Mouse (Mus musculus): ENCODE measurements around the gene Cyp2d40.
"Not testable (repeated sequence)": the region's sequence is repeated elsewhere in the genome, so short reads cannot be mapped to it uniquely, and the experiment has no call there.

The Cyp2d40 gene

DNA sequence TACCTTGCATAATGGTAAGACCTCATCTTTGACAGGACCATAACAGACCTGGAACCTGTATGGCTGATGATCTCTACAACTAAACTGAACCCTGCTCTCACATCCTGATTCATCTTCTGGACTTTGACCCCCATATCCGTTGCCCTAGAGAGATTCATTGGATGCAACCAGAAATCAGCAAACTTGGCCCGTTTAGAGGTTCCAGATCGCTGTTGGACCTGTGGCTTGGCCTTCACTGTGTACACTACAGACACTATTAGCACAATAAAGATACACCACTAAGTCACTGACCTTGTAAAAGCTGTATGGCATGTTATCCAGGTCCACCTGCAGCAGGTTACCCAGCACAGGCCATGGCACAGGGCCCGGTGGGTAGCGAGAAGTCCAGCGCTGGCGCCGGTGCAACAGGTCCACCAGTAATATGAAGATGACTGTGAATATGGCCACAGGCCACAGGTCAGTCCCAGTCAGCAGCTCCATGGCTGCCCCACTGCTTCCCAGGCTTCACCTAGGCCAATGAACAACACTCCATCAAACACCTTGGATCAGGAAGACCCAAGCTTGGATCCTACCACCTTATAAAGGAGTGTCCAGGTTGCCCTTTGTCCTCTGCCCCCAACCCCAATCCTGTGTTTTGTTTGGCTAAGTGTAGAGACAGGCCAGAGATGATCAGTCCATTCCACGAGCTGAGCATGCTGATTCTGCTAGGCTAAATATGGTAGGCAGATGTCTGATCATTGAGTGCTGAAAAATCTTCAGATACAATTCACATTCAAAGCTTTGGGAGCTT lies at the start of gene Cyp2d40:
Gene Cyp2d40 (minus strand): TSS at position 553 of the 790 bp plus-strand sequence.
- no peak for DNase-seq (ENCODE audit: low spot score in 2 of 2)

DNA sequence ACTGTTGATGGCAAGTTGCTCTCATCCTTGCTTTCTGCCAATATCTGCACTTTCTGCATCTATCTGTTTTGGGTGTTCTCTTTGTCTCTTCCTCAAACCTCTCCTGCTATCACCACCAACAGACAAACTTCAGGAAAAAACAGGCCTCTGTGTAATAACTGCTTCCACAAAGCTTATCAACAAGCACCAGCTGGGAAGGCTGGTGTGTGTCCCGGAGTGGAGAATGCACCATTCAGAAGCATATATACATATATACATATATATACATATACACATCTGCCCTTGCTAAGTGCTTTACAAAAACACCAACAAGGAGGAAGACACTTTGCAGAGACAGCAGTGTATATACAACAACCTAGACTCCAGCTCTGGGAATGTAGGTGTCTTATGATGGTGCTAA lies 46.6 kb upstream of the Cyp2d40 start:
- no peak for DNase-seq (ENCODE audit: low spot score in 2 of 2)

DNA sequence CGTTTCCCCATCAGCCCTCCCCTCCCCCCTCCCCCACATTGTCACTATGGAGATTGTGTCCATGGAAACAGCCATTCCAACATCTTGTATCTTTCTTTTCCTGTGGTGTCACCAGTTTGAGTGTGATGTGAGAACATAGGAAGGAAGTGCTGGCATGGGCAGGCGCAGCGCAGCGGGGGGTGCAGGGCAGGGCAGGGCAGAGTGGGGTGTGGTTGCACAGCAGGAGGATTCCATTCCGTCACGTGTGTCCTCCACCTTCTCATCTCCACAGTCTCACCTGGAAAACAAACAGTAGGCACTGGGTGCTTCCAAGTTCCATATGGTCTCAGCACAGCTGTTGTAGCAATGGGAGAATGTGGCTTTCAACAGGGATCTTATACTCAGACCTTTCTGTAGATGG lies 45.5 kb upstream of the Cyp2d40 start:
- DNase-seq (ENCODE audit: low spot score in 2 of 2): no peak

DNA sequence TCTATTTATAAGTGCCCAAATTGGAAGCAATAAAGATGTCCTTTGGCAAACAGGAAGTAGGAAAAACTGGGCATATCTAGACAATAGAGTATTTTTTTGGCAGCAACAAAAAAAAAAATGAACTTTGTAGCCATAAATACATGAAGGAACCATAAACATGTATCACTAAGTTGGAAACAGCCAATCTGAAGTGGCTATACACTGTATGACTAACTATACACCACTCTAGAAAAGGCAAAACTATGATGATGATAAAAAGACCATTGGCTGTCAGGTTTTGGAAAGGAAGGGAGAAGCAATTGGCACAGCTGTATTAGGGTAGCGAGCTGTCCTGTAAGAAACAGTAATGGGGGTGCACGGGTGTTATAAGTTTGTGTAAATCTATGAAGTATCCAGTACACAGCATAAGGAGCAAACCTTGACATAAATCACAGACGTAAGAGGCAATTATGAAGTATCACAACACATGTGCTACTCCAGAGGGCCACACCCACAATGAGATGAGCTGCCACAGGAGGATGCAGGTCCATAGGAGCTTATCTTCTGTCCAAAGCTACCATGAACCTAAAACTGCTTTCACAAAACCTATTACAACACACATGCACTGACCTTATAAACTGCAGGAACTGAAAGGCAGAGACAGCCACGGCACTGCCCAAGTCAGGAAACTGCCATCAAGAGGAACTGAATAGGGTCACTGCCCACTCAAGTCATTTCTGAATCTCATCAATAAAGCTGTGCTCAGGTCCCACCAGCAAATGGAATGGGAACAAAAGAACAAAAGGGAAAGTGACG lies 43.2 kb upstream of the Cyp2d40 start:
- DNase-seq (ENCODE audit: low spot score in 2 of 2): no peak

DNA sequence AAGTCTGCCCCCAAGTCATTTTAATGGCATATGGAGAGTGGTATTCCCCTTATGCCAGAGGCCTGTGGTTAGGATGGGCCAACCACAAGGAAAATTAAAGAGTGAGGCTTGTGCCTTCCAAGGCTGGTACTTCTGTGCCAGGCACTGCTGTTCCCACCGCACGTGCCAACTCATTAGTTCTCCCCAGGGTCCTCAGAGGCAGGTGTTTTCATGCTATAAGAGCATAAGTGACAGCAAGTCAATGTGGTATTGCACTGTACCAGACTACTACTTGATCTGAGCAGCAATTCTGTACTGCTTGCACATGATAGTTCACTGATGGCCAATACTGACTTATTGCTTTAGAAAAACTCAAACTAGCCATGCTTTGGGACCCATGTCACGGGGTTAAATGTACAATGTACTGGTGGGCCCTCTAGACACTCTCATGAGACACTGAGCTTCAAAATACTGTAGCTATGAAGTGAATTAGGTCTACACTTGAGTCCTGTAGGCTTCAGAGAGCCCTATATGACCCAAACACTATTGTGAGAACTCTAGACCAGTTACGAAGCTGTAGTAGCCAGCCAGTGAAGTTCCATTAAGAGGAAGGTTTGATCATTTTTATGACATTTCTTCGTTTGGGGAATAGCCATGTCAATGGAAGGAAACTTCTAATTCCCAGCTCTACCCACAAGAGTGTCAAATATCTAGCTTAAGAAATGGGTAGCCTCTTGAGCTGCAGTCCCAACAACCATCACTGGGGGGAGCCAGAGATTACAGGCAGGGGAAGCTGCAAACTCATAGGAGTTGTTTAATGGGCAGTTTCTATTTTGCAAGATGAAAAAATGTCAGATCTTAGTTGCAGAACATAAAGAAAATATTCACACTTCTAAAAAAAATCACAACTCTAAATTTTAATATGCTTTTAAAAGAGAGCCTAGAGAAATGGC lies 41.0 kb upstream of the Cyp2d40 start:
- DNase-seq (ENCODE audit: low spot score in 2 of 2): peak; percentile 55 to 73

GRCm38 (mm10) chr15:82795936-82796440 lies 32.0 kb upstream of the Cyp2d40 start:
- DNase-seq (ENCODE audit: low spot score in 2 of 2): no peak

DNA sequence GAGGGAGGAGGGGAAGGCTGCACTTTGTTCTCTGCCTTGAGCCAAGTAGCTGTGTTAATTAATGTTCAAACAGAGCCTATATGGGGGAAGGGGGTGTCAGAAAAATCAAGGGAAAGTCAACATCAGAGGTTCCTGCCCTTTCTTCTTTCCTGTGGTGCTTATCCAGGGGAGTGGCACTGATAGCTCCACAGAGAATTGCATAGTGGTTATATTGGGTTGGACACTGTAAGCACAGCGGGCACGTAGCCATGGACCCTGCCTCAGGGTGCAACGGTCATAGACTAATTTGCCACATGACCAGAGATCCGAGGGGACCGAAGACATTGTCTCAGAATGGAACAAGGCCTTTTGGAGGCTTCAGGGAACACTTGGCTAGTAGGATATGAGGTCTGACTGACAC lies 30.3 kb upstream of the Cyp2d40 start, which contains the start of gene Cyp2d26:
Gene Cyp2d26 (minus strand): TSS at position 18 of the 400 bp plus-strand sequence.
- no peak for DNase-seq (ENCODE audit: low spot score in 2 of 2)

DNA sequence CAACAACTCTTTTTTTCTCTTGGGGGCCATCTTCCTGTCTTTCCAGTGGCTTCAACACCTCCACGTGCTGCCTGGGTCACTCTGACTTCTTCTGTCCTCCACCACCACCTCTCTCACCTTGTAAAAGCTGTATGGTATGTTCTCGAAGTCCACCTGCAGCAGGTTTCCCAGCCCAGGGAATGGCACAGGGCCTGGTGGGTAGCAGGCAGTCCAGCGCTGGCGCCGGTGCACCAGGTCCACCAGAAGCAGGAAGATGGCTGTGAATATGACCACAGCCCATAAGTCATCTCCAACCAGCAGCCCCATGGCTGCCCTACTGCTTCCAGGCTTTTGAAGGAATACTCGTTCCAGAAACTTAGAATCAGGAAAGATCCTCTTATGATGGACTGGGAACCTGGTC lies 29.9 kb upstream of the Cyp2d40 start:
- no peak for DNase-seq (ENCODE audit: low spot score in 2 of 2)

GRCm38 (mm10) chr15:82793454-82793853 lies 29.5 kb upstream of the Cyp2d40 start:
- no peak for DNase-seq (ENCODE audit: low spot score in 2 of 2)

DNA sequence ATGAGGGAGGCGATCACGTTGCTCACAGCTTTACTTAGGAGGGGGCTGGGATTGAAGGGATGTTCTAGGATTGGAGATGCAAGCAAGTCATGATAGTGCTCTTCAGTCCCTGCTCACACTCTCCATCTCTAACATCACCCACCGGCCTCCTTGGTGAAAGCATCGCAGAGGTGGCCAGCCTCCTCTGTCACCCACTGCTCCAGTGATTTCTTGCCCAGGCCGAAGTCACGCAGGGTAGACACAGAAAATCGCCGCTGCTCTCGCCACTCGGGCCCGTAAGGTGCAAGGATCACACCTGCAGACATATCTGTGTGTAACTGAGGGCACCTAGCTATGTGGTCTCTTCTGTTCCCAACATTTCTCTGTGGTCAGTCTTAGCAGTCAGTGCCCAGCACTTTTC lies 28.6 kb upstream of the Cyp2d40 start:
- DNase-seq (ENCODE audit: low spot score in 2 of 2): no peak

GRCm38 (mm10) chr15:82784581-82784980 lies 20.6 kb upstream of the Cyp2d40 start:
- DNase-seq (ENCODE audit: low spot score in 2 of 2): no peak

GRCm38 (mm10) chr15:82783800-82784199 lies 19.8 kb upstream of the Cyp2d40 start:
- no peak for DNase-seq (ENCODE audit: low spot score in 2 of 2)

GRCm38 (mm10) chr15:82777856-82778255 lies 13.9 kb upstream of the Cyp2d40 start:
- DNase-seq (ENCODE audit: low spot score in 2 of 2): not testable (repeated sequence)

DNA sequence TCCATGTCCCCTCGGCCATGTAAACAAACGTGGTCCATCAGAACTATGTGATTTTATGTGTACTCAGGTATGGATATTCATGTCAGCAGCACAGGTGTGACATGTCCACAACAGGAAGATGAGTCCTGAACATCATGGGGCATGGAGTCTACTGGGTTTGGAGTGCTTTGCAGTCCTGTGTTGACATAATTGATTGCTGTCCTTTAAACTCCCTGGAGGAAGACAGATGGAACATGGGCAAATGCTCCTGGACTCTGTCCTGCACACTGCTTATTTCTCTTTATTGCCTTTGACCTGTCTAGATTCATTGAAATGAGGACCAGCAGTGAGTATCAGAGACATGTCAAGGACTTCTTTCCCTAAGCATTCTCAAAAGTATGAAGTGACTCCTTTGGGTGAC lies 2.0 kb upstream of the Cyp2d40 start:
- no peak for DNase-seq (ENCODE audit: low spot score in 2 of 2)

- DNase-seq (ENCODE audit: low spot score in 2 of 2): no peak
These were observed 898 bp upstream of the Cyp2d40 start for GRCm38 (mm10) chr15:82764881-82765280.

GRCm38 (mm10) chr15:82748141-82748540 lies 15.8 kb downstream of the Cyp2d40 start:
- DNase-seq (ENCODE audit: low spot score in 2 of 2): no peak

DNA sequence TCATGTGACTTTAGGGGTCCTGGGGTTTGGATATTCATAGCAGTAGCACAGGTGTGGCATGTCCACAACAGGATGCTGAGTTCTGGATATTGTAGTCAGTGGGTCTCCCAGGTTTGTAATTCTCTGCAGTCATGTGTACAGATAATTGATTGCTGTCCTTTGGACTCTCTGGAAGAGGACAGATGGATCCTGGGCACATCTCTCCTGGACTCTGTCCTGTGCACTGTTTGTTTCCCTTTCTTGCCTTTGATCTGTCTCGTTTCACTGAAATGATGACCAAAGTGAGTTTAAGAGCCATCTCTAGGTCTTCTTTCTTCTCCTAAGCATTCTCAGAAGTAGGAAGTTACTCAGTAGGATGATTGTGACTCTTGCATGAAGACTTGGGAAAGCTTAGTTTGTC lies 16.5 kb downstream of the Cyp2d40 start:
- no peak for DNase-seq (ENCODE audit: low spot score in 2 of 2)

GRCm38 (mm10) chr15:82733331-82733925 lies 30.6 kb downstream of the Cyp2d40 start:
- DNase-seq (ENCODE audit: low spot score in 2 of 2): not testable (repeated sequence)

Measured in natural killer cell, adult 2 months (primary cell).